Mouse (Mus musculus) embryonic facial prominence, embryonic 14.5 days (tissue): ENCODE data around the gene Padi1. TPM values are rescaled to one million over a fixed set of nuclear protein-coding genes. Genes with fewer than 3 reads are reported as not detected.

Experiments
- ATAC-seq: fragments of 200-750 bp; cut with Nextera tagmentation; 2 replicates; pipeline ENCODE4 v1.8.0; 2017; ENCODE audit warnings: low read depth, moderate number of reproducible peaks, moderate TSS enrichment
- DNase-seq: peaks from one replicate; pipeline ENCODE4 v3.0.0-alpha.2; 2015; ENCODE audit warnings: low spot score
- H3K27ac ChIP-seq: fragments of 300-500 bp; sonication (generic); replicated peaks from 2 replicates; pipeline ENCODE4 v1.5.1; 2014; ENCODE audit warnings: low read depth, mild to moderate bottlenecking, low read length, moderate library complexity
- H3K27me3 ChIP-seq: fragments of 300-500 bp; sonication (generic); replicated peaks from 2 replicates; pipeline ENCODE4 v1.6.1; 2014; ENCODE audit warnings: low read length; ENCODE audit not compliant: control insufficient read depth, insufficient read depth
- H3K36me3 ChIP-seq: fragments of 300-500 bp; sonication (generic); 2 replicates; pipeline ENCODE4 v1.6.1; 2014; ENCODE audit warnings: low read length, mixed read lengths; ENCODE audit not compliant: control insufficient read depth, insufficient read depth
- H3K4me1 ChIP-seq: fragments of 300-500 bp; sonication (generic); 2 replicates; pipeline ENCODE4 v1.6.1; 2014; ENCODE audit warnings: antibody characterized with exemption, low read length; ENCODE audit not compliant: control insufficient read depth, insufficient read depth
- H3K4me2 ChIP-seq: fragments of 300-500 bp; sonication (generic); 2 replicates; pipeline ENCODE4 v1.6.1; 2014; ENCODE audit warnings: low read depth, mild to moderate bottlenecking, low read length, moderate library complexity, mixed read lengths
- H3K4me3 ChIP-seq: fragments of 300-500 bp; sonication (generic); 2 replicates; pipeline ENCODE4 v1.5.1; 2014; ENCODE audit warnings: low read depth, mild to moderate bottlenecking, low read length
- H3K9ac ChIP-seq: fragments of 300-500 bp; sonication (generic); 2 replicates; pipeline ENCODE4 v1.6.1; 2014; ENCODE audit warnings: low read depth, mild to moderate bottlenecking, low read length, moderate library complexity, mixed read lengths
- H3K9me3 ChIP-seq: fragments of 300-500 bp; sonication (generic); 2 replicates; pipeline ENCODE4 v1.6.1; 2016; ENCODE audit warnings: low read length; ENCODE audit not compliant: control insufficient read depth
- WGBS: fragments of 180-500 bp; shearing (Covaris S2); extraction: QIAGEN DNeasy Blood & Tissue Kit; methylation state at CpG from one replicate; pipeline ENCODE4 v1.1.7; 2014; 5-methylcytosine and 5-hydroxymethylcytosine counted together
- polyA plus RNA-seq: library from polyadenylated mRNA; unstranded; fragments of >200 nt; fragmentation: Nextera tagmentation; extraction: Ambion mirVana; gene quantifications from 2 replicates; pipeline ENCODE4 v1.2.1, GENCODE M21; 2014

The Padi1 gene
- polyA plus RNA-seq, 1 experiment from 2014 or later = 0.28 TPM

DNA sequence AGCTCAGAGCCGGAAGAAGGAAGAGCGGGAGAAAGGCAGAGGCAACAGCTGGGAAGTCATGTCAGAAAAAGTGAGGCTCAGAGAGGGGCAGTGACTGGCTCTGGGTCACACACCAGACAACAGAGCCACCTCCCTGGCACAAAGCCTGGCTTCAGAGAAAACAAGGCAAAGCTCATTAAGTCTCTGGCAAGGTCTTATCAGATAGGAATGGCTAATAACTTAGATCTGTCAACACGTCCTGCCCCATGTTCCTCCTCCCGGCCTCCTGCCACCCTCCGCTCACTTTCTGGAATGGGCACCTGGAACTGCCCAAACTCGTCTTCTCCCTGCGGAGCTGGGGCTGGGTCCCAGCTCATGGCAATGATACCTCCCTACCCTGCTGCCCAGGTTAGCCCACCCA lies 12.2 kb upstream of the Padi1 start:
- no peak overlapping the region for H3K9ac ChIP-seq
- 84% methylated on average over 6 of the region's 7 CpGs for WGBS
- H3K4me2 ChIP-seq = no peak overlapping the region
- H3K4me3 ChIP-seq = no peak overlapping the region
- ATAC-seq (no peak), DNase-seq (no peak)
- no peak overlapping the region for H3K27ac ChIP-seq
- H3K9me3 ChIP-seq = no peaks in the 10 kb centered on the region
- H3K36me3 ChIP-seq = no peaks in the 10 kb centered on the region
- no peaks in the 10 kb centered on the region for H3K4me1 ChIP-seq
- no peaks in the 10 kb centered on the region for H3K27me3 ChIP-seq

DNA sequence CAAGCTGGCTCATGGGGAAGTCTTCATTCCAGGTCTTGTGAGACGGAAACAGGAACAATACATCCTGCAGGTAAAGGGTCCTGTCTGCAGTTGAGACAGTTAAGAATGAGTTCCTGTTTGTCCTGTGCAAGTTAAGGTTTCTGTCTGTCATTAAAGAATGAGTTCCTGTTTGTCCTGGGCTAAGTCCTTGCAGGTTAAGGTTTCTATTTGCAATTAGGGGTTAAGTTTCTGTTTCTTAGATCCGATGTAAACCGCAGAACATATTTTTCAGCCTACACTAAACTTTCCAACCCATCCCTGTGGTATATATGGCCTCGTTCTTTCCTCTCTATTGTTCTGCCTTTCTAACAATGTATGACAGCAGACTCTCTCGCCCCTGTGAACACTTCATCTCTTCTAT lies 11.5 kb upstream of the Padi1 start:
- Histone ChIP-seq H3K9ac (no peak overlapping the region), H3K27ac (no peak overlapping the region), H3K36me3 (no peaks in the 10 kb centered on the region), H3K4me3 (no peak overlapping the region), H3K4me1 (no peaks in the 10 kb centered on the region), H3K4me2 (no peak overlapping the region), H3K9me3 (no peaks in the 10 kb centered on the region), H3K27me3 (no peaks in the 10 kb centered on the region)
- ATAC-seq (no peak), DNase-seq (no peak)
- WGBS = 69% methylated on average over 5 of the region's 5 CpGs

DNA sequence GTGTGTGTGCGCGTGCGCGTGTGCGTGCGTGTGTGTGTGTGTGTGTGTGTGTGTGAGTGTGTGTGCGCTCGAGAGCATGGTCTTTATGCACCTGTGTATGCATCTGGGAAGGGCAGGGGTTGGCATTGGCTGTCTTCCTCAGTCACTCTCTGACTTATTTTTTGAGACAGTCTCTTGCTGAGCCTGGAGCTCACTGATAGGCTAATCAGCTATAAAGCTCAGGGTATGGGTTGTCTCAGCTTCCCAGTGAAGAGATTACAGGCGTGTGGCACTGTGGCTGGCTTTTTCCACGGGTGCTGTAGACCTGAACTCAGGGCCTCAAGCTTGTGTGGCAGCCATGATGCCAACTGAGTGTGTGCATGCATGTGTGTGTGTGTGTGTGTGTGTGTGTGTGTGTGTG lies 9.6 kb upstream of the Padi1 start:
- no peaks in the 10 kb centered on the region for H3K36me3 ChIP-seq
- H3K4me2 ChIP-seq = no peak overlapping the region
- DNase-seq (no peak), ATAC-seq (no peak)
- no peaks in the 10 kb centered on the region for H3K4me1 ChIP-seq
- H3K27me3 ChIP-seq = no peaks in the 10 kb centered on the region
- WGBS = 91% methylated on average over 10 of the region's 10 CpGs
- no peaks in the 10 kb centered on the region for H3K9me3 ChIP-seq
- no peak overlapping the region for H3K9ac ChIP-seq
- H3K4me3 ChIP-seq = no peak overlapping the region
- no peak overlapping the region for H3K27ac ChIP-seq

DNA sequence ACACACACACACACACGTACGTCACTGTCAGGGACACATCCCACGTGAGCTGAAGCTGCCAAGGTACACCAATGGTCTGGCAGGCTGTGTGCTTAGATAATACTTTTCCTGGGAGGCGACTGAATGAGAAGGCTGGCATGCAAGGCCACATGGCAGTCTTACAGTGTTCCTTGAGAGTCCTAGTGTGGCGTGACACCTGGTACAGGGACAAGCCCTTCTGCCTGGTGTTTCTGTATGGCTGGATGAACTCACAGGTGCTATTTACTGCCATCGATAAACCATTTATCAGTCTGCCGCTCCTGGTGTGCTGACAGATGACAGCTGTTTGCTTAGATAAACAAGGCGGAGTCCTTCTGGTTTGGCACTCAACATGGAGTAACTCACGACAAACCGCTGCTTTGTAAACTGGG lies 8.9 kb upstream of the Padi1 start:
- ATAC-seq (no peak), DNase-seq (no peak)
- H3K36me3 ChIP-seq = no peaks in the 10 kb centered on the region
- H3K27ac ChIP-seq = no peak overlapping the region
- no peak overlapping the region for H3K4me3 ChIP-seq
- 67% methylated on average over 10 of the region's 10 CpGs for WGBS
- H3K9me3 ChIP-seq = no peaks in the 10 kb centered on the region
- H3K4me1 ChIP-seq = no peaks in the 10 kb centered on the region
- H3K4me2 ChIP-seq = no peak overlapping the region
- no peaks in the 10 kb centered on the region for H3K27me3 ChIP-seq
- H3K9ac ChIP-seq = no peak overlapping the region

DNA sequence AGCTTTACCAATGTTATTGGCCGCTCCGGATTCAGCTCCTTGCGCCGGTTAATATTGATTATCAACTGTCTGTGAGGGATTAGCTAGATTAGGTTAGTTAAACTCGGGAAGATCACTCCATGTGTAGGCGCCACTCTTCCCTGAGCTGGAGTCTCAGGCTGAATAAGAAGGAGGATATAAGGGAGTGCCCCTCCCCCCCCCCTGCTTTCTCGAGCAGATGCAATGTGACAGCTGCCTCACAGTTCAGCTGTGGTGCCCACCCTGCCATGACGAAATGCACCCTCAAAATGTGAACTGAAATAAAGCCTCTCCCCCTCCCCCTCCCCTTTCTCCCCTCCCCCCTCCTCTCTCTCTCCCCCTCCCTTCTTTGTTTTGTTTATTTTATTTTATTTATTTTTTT lies 8.0 kb upstream of the Padi1 start:
- no peak overlapping the region for H3K27ac ChIP-seq
- H3K4me1 ChIP-seq = no peaks in the 10 kb centered on the region
- no peak for ATAC-seq
- no peak overlapping the region for H3K4me3 ChIP-seq
- no peak overlapping the region for H3K4me2 ChIP-seq
- no peaks in the 10 kb centered on the region for H3K9me3 ChIP-seq
- no peak overlapping the region for H3K9ac ChIP-seq
- 61% methylated on average over 8 of the region's 8 CpGs for WGBS
- H3K36me3 ChIP-seq = no peaks in the 10 kb centered on the region
- DNase-seq = no peak
- H3K27me3 ChIP-seq = no peaks in the 10 kb centered on the region

DNA sequence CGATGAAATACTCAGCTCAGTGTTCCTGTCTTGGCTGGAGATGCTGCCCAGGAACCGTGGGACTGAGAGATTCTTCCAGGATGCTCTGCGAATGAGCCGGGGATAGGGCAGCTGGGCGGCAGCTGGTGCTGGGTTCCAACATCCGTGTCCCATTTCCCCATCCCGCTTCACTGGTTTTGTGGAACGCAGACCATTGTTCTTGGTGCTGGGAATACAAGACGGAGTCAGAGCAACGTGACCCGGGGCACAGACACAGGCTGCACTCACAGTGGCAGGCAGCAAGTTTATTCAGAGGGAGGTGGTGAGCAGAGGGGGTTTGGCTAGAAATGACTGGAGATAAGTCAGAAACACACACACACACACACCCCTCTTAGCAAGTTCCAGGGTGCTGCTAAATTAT lies 3.7 kb upstream of the Padi1 start:
- Histone ChIP-seq H3K4me1 (no peaks in the 10 kb centered on the region), H3K4me2 (no peak overlapping the region), H3K9ac (no peak overlapping the region), H3K36me3 (no peaks in the 10 kb centered on the region), H3K27ac (no peak overlapping the region), H3K4me3 (no peak overlapping the region), H3K9me3 (no peaks in the 10 kb centered on the region), H3K27me3 (no peaks in the 10 kb centered on the region)
- DNase-seq (no peak), ATAC-seq (no peak)
- 80% methylated on average over 11 of the region's 11 CpGs for WGBS

DNA sequence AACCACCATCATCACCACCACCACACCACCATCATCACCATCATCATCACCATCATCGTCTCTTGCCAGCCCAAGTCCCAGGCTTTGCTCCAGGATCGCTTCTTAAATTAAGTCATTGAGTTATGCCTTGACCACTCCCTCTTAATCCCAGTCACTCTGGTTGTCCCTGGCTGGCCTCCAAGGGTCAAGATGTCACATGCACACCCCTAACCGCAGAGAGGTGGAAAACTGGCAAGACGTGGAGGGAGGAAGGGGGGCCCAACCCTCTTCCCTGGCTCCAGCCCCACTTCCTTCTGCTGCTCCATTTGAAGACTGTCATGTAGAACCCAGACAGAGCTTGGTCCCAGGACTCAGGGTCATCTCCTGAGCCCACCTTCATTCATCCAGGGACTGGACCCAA lies 587 bp downstream of the Padi1 start:
- no peaks in the 10 kb centered on the region; the same call in 1 of the 2 replicates for H3K27me3 ChIP-seq
- no peak overlapping the region for H3K9ac ChIP-seq
- ATAC-seq (no peak), DNase-seq (no peak)
- no peak overlapping the region for H3K4me3 ChIP-seq
- H3K27ac ChIP-seq = no peak overlapping the region
- no peaks in the 10 kb centered on the region for H3K4me1 ChIP-seq
- no peaks in the 10 kb centered on the region for H3K9me3 ChIP-seq
- H3K4me2 ChIP-seq = no peak overlapping the region
- 57% methylated on average over 4 of the region's 4 CpGs for WGBS
- no peaks in the 10 kb centered on the region for H3K36me3 ChIP-seq

DNA sequence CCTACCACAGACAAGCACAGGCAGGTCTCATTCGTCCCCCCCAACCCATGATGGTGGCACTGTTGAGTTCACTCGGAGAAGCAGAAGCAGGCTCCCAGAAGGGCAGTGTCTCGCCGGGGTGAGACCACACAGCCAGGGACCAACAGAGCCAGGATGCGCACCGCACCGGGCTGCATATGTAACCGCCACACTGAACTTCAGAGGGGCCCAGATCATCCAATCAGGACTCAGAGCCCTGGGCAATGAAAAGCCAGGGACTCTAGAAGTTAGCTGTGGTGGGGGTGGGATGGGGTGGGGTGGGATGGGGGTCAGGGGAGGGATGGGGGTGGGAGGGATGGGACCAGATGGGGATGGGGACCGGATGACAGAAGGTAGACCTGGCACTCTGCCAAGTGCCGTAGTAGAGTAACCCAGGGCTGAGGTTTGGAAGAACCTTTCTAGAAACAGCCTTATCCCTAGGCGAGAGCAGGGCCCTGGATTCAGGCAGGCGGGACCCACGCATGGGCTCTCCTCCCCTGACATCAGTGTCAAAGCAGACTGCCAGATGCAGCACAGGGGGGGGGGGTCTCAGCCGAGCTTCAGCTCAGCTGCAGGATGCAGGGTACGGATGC lies 1.8 kb downstream of the Padi1 start:
- Histone ChIP-seq H3K4me1 (no peaks in the 10 kb centered on the region), H3K27ac (no peak overlapping the region), H3K4me2 (no peak overlapping the region), H3K36me3 (no peaks in the 10 kb centered on the region), H3K4me3 (no peak overlapping the region), H3K9me3 (no peaks in the 10 kb centered on the region), H3K27me3 (no peaks in the 10 kb centered on the region; the same call in 1 of the 2 replicates), H3K9ac (no peak overlapping the region)
- ATAC-seq (no peak), DNase-seq (no peak)
- WGBS = 55% methylated on average over 13 of the region's 15 CpGs

DNA sequence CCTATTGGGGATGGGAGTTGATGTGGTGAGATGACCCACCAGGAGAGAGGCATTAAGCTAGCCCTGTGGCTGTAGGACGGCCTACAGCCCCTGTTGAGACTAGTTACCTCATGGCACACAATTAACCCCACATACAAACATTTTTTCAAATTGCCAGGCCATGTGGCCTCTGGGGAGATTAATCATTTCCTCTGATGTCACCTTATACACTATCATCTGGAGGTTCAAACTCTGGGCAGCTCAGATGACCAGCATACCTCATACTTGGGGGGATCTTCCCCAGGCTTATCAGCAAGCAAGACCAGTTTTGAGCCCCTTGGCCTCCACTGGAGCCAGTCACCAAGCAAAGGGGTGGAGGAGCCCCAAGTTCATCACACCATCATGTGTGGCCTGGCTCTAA lies 2.7 kb downstream of the Padi1 start:
- WGBS = 71% methylated on average over 1 of the region's 1 CpGs

More for the DNA sequence above, 2.7 kb downstream of the Padi1 start:
- Histone ChIP-seq H3K27ac (no peak overlapping the region), H3K4me3 (no peak overlapping the region), H3K27me3 (no peaks in the 10 kb centered on the region; the same call in 1 of the 2 replicates), H3K9ac (no peak overlapping the region), H3K36me3 (no peaks in the 10 kb centered on the region), H3K9me3 (no peaks in the 10 kb centered on the region), H3K4me1 (no peaks in the 10 kb centered on the region), H3K4me2 (no peak overlapping the region)
- DNase-seq (no peak), ATAC-seq (no peak)
